Mouse (Mus musculus): Measurements from ENCODE around the gene Mcrs1.

DNA sequence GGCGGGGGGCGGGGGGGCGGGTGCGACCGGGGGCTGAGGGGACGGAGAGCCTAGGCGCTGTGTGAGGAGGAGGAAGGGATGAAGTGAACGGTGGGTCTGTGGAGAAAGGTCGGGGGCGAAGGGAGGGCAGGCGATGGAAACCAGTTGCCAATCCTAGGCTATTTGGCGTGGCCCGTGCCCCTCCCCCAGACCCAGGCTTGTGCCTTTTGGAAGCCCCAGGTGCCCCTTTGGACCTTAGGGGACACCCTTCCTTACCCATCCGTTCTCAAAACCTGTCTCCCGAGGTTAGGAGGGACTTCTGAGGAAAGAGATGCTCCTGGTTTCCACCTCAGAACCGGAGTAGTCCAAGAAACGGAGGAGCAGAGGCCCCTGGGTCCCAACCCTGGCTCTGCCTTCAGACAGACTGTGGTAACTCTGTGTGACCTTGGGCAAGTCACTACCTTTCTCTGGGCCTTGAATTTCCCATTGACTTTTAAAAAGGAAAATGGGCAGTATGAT, 43.8 kb upstream of the Mcrs1 start, which contains the start of gene Fam186b:
- TF ChIP-seq CTCF (IDR thresholded peaks at IDR 0.05; ENCODE audit: insufficient read depth, low read length) (no peak), POLR2A (IDR thresholded peaks at IDR 0.05; ENCODE audit: borderline replicate concordance, extremely low read depth, low read depth, low read length) (no peak)

All from lung, adult 2 months (tissue).